Mouse (Mus musculus): ENCODE measurements around the gene Dvl2.

DNA sequence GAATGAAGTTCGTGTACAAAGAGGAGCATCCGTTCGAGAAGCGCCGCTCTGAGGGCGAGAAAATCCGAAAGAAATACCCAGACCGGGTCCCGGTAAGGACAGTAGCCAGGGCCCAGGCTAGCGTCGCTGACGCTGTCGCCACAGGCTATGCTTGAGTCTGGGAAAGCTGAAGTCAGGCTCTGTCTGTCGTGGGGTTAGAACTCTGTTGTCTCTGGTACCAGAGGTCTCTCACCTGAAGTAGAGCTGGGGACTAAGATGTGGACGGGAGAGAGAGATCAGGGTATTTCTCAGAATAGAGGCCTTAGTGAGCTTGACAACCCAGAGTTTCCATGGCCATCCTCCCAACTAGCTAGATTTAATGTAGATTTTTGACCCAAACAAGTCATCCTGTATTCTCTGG lies 8.7 kb upstream of the Dvl2 start:
- TF ChIP-seq GATA1 (IDR thresholded peaks at IDR 0.05; ENCODE audit: low read length) (no peak), TAL1 (IDR thresholded peaks at IDR 0.05; ENCODE audit: low read length) (no peak)
